Mouse (Mus musculus): ENCODE data around the gene Tnfaip2.

The Tnfaip2 gene

GRCm38 (mm10) chr12:111445890-111446613, 3.8 kb downstream of the Tnfaip2 start:
- DNase-seq, result no peak

GRCm38 (mm10) chr12:111446745-111447144, 4.5 kb downstream of the Tnfaip2 start:
- no peak for DNase-seq

GRCm38 (mm10) chr12:111447350-111447749, 5.1 kb downstream of the Tnfaip2 start:
- DNase-seq, result no peak

- no peak for DNase-seq
Measured at GRCm38 (mm10) chr12:111447898-111448760, 5.9 kb downstream of the Tnfaip2 start.

GRCm38 (mm10) chr12:111448931-111449705, 6.8 kb downstream of the Tnfaip2 start:
- DNase-seq, result no peak

- no peak for DNase-seq
Measured at GRCm38 (mm10) chr12:111450359-111450758, 8.1 kb downstream of the Tnfaip2 start.

GRCm38 (mm10) chr12:111451561-111451960, 9.3 kb downstream of the Tnfaip2 start:
- no peak for DNase-seq

GRCm38 (mm10) chr12:111454021-111454420, 11.8 kb downstream of the Tnfaip2 start:
- DNase-seq, result no peak

GRCm38 (mm10) chr12:111454543-111455280, 12.4 kb downstream of the Tnfaip2 start:
- DNase-seq, result no peak

GRCm38 (mm10) chr12:111455311-111455846, 13.1 kb downstream of the Tnfaip2 start:
- DNase-seq, result no peak

GRCm38 (mm10) chr12:111455860-111456259, 13.6 kb downstream of the Tnfaip2 start:
- DNase-seq, result no peak

- DNase-seq, result no peak
Measured at GRCm38 (mm10) chr12:111457742-111458141, 15.5 kb downstream of the Tnfaip2 start.

- no peak for DNase-seq
Measured at GRCm38 (mm10) chr12:111463570-111463969, 21.3 kb downstream of the Tnfaip2 start.

GRCm38 (mm10) chr12:111466369-111466768, 24.1 kb downstream of the Tnfaip2 start:
- DNase-seq, result no peak

- no peak for DNase-seq
Measured at GRCm38 (mm10) chr12:111468206-111468605, 25.9 kb downstream of the Tnfaip2 start.

GRCm38 (mm10) chr12:111469507-111469906, 27.2 kb downstream of the Tnfaip2 start:
- DNase-seq, result peak; percentile 69

GRCm38 (mm10) chr12:111471119-111471518, 28.9 kb downstream of the Tnfaip2 start:
- no peak for DNase-seq

GRCm38 (mm10) chr12:111471721-111472120, 29.5 kb downstream of the Tnfaip2 start:
- no peak for DNase-seq

- no peak for DNase-seq
Measured at GRCm38 (mm10) chr12:111472886-111473285, 30.6 kb downstream of the Tnfaip2 start.

- no peak for DNase-seq
Measured at GRCm38 (mm10) chr12:111474384-111474783, 32.1 kb downstream of the Tnfaip2 start.

- peak; percentile 66 for DNase-seq
Measured at GRCm38 (mm10) chr12:111474893-111475643, 32.8 kb downstream of the Tnfaip2 start.
